Mouse (Mus musculus) thymus, postnatal 10 days (tissue): ENCODE measurements around the gene Olfr825.
"Not testable (repeated sequence)": the region's sequence is repeated elsewhere in the genome, so short reads cannot be mapped to it uniquely, and the experiment has no call there.

ENCODE experiments used
- DNase-seq, 2 experiments: peaks; one replicate each; pipeline ENCODE4 v3.0.0; 2021; ENCODE audit warnings: low spot score in 2 of 2

Olfr825 gene

DNA sequence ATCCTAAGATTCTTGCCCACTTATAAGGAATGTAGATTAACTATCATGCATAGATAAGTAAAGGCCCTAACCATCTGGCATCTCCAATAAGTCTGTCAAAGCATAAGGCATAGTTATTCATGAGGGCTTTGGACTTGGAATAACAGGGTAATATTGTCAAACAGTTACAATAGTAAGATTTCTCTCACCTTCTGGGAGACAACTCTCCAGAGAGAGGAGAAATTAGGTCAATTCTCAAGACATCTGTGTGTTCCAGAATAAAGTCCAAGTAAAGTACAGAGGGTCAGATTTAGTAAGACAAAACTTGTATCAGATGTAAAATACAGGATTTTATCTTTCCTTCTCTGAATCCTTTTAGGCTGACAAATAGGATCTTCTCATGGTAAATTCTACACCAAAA is at the start of gene Olfr825:
Gene Olfr825 (minus strand): TSS at position 101 of the 400 bp plus-strand sequence.
- DNase-seq, result no peak

- DNase-seq, result no peak
Measured at GRCm38 (mm10) chr10:130214303-130214702, 47.7 kb upstream of the Olfr825 start, which contains the start of gene Olfr827. Gene Olfr827, minus strand, starts transcription at chr10:130214403.

DNA sequence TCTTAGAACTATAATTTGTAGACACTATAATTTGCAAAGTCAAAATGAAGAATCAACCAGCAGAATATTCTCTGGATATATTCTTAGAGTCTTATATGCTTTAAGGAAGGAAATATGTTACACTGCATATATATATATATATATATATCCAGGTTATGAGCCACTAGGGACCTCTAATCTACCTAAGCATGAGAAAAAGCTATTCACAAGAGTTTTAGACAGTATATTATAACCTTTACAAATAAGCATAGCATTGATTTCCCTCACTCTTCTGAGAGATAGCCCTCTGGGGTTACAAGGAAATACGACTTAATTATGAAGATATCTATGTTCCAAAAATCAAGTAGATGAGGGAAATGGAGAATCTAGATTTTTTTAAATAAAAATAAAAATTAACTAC is 17.5 kb upstream of the Olfr825 start, which contains the start of gene Olfr826:
Gene Olfr826 (minus strand): TSS at position 101 of the 400 bp plus-strand sequence.
- DNase-seq, result no peak

DNA sequence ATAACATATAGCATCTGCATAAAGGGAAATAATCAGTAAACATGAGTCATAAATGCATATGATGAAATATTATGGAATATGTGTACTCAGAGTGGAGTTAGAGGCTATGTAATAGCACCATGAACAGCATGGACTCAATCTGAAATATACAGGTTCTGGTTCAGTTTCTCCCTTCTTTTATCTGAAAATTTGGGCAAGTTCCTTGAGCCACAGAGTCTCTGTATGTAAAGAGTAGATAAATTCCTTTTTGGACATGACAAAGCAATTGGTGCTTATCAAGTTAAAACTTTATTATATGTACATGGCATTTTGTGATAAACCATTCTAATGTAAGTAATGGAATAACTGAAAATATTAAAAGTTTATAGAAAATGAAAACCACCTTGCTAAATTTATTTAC is 1.4 kb downstream of the Olfr825 start:
- no peak for DNase-seq

GRCm38 (mm10) chr10:130144121-130144520 is 22.4 kb downstream of the Olfr825 start:
- DNase-seq, result no peak

DNA sequence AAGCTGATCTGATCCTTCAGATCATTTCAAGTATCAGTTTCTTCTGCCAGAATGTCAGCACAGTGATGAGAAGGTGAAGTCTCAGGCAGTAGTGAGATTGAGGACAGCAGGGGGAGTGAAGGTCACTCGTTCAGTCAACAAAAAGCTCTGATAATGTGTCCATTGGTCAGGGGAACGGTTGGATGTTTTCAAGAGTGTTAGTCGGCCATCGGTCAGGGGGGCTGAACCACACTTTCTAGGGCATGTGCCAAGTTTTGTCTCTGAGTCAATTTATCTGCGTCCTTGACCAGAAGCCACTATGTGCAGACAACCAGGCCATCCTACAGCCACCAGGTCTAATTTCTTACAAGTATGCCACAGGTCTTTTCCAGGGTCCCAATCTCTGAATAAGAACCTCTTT is 24.1 kb downstream of the Olfr825 start:
- not testable (repeated sequence) for DNase-seq

DNA sequence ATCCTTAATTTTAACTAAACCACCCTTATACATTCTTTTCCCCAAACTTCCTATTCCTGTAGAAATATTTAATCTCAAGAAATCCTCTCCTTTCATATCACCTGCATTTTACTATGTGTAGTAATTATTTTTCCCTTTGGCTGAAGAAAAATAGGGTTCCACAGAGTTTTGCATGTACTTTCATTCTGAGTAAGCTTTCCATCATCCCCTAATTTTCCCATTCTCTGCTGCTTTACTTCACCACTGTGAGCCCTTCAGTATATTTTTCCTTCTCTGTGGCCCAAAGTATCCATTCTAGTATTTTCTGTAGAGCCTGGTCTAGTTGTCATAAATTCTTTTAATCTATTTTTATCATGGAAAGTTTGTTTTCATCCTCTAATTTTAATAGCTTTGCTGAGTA is 31.8 kb downstream of the Olfr825 start:
- DNase-seq, result no peak

GRCm38 (mm10) chr10:130129900-130130299 is 36.7 kb downstream of the Olfr825 start, which contains the start of gene Olfr824:
Gene Olfr824, minus strand, starts transcription at chr10:130130000.
- not testable (repeated sequence) for DNase-seq

GRCm38 (mm10) chr10:130116045-130116444 is 50.5 kb downstream of the Olfr825 start:
- DNase-seq, result not testable (repeated sequence)

- DNase-seq, result not testable (repeated sequence)
Measured at GRCm38 (mm10) chr10:130115283-130115682, 51.3 kb downstream of the Olfr825 start, which contains the start of gene Olfr823. Gene Olfr823, minus strand, starts transcription at chr10:130115383.
